Mouse (Mus musculus): ENCODE data around the gene Eef1akmt3. TPM values are rescaled to one million over a fixed set of nuclear protein-coding genes. Genes with fewer than 3 reads are reported as not detected.
A peak's percentile ranks its signal among the peaks of the same experiment; 100 is the strongest.

Gene Eef1akmt3
- polyA plus RNA-seq, 1 experiment from 2014 or later: 0.30 TPM

- Histone ChIP-seq H3K4me1 (ENCODE audit: control insufficient read depth in 2 of 2, insufficient read depth in 2 of 2, low read length in 2 of 2) (peaks cover 6 to 18% of the 10 kb centered on the region in 2 experiments; a peak in 3 of 4 replicates), H3K27me3 (ENCODE audit: control insufficient read depth, insufficient read depth, low read length) (peaks cover 50% of the 10 kb centered on the region), H3K9ac (ENCODE audit: low read length) (no peak overlapping the region), H3K9me3 (ENCODE audit: control insufficient read depth, low read length) (no peaks in the 10 kb centered on the region), H3K4me3 (ENCODE audit: control insufficient read depth in 1 of 2, insufficient read depth in 1 of 2, low read depth in 1 of 2, low read length in 2 of 2) (no peak overlapping the region), H3K4me2 (ENCODE audit: low read length) (no peak overlapping the region; the same call in 1 of the 2 replicates), H3K27ac (replicated peaks in 1 of 2; ENCODE audit: control insufficient read depth in 1 of 2, insufficient read depth in 1 of 2, low read depth in 2 of 2, low read length in 2 of 2) (no peak overlapping the region), H3K36me3 (ENCODE audit: control insufficient read depth, insufficient read depth, low read length) (0 out of 2 replicates have a peak, but pooled peaks cover 2% of the 10 kb centered on the region)
- ATAC-seq (ENCODE audit: insufficient number of reproducible peaks, insufficient read depth, low FRiP score, low read depth): no peak
- 2% methylated on average over 9 of the region's 9 CpGs for WGBS
Observed at GRCm38 (mm10) chr10:127058161-127058560, 16.8 kb upstream of the Eef1akmt3 start.

GRCm38 (mm10) chr10:127056490-127056889, 15.2 kb upstream of the Eef1akmt3 start:
- ATAC-seq (ENCODE audit: insufficient number of reproducible peaks, insufficient read depth, low FRiP score, low read depth): no peak
- H3K27me3 ChIP-seq (ENCODE audit: control insufficient read depth, insufficient read depth, low read length): peaks cover 59% of the 10 kb centered on the region

GRCm38 (mm10) chr10:127055406-127055805, 14.1 kb upstream of the Eef1akmt3 start:
- H3K9me3 ChIP-seq (ENCODE audit: control insufficient read depth, low read length): no peaks in the 10 kb centered on the region
- no peak overlapping the region for H3K9ac ChIP-seq (ENCODE audit: low read length)
- H3K36me3 ChIP-seq (ENCODE audit: control insufficient read depth, insufficient read depth, low read length): 0 out of 2 replicates have a peak, but pooled peaks cover 2% of the 10 kb centered on the region
- no peak for ATAC-seq (ENCODE audit: insufficient number of reproducible peaks, insufficient read depth, low FRiP score, low read depth)
- no peak overlapping the region for H3K27ac ChIP-seq (replicated peaks in 1 of 2; ENCODE audit: control insufficient read depth in 1 of 2, insufficient read depth in 1 of 2, low read depth in 2 of 2, low read length in 2 of 2)
- WGBS: 82% methylated on average over 8 of the region's 8 CpGs
- H3K4me2 ChIP-seq (ENCODE audit: low read length): no peak overlapping the region
- no peak overlapping the region for H3K4me3 ChIP-seq (ENCODE audit: control insufficient read depth in 1 of 2, insufficient read depth in 1 of 2, low read depth in 1 of 2, low read length in 2 of 2)
- H3K4me1 ChIP-seq (ENCODE audit: control insufficient read depth in 2 of 2, insufficient read depth in 2 of 2, low read length in 2 of 2): peaks cover 6 to 17% of the 10 kb centered on the region in 2 experiments; a peak in 2 of 4 replicates
- H3K27me3 ChIP-seq (ENCODE audit: control insufficient read depth, insufficient read depth, low read length): peaks cover 59% of the 10 kb centered on the region

More at GRCm38 (mm10) chr10:127056490-127056889, 15.2 kb upstream of the Eef1akmt3 start:
- no peak overlapping the region for H3K9ac ChIP-seq (ENCODE audit: low read length)
- 77% methylated on average over 20 of the region's 20 CpGs for WGBS
- no peaks in the 10 kb centered on the region for H3K9me3 ChIP-seq (ENCODE audit: control insufficient read depth, low read length)
- no peak overlapping the region for H3K4me3 ChIP-seq (ENCODE audit: control insufficient read depth in 1 of 2, insufficient read depth in 1 of 2, low read depth in 1 of 2, low read length in 2 of 2)
- H3K4me1 ChIP-seq (ENCODE audit: control insufficient read depth in 2 of 2, insufficient read depth in 2 of 2, low read length in 2 of 2): peaks cover 6 to 18% of the 10 kb centered on the region in 2 experiments; a peak in 2 of 4 replicates
- H3K27ac ChIP-seq (replicated peaks in 1 of 2; ENCODE audit: control insufficient read depth in 1 of 2, insufficient read depth in 1 of 2, low read depth in 2 of 2, low read length in 2 of 2): no peak overlapping the region
- H3K4me2 ChIP-seq (ENCODE audit: low read length): no peak overlapping the region
- 0 out of 2 replicates have a peak, but pooled peaks cover 2% of the 10 kb centered on the region for H3K36me3 ChIP-seq (ENCODE audit: control insufficient read depth, insufficient read depth, low read length)

- Histone ChIP-seq H3K36me3 (ENCODE audit: control insufficient read depth, insufficient read depth, low read length) (0 out of 2 replicates have a peak, but pooled peaks cover 2% of the 10 kb centered on the region), H3K4me3 (ENCODE audit: control insufficient read depth in 1 of 2, insufficient read depth in 1 of 2, low read depth in 1 of 2, low read length in 2 of 2) (no peak overlapping the region), H3K4me2 (ENCODE audit: low read length) (no peak overlapping the region), H3K27ac (replicated peaks in 1 of 2; ENCODE audit: control insufficient read depth in 1 of 2, insufficient read depth in 1 of 2, low read depth in 2 of 2, low read length in 2 of 2) (no peak overlapping the region), H3K9me3 (ENCODE audit: control insufficient read depth, low read length) (no peaks in the 10 kb centered on the region), H3K27me3 (ENCODE audit: control insufficient read depth, insufficient read depth, low read length) (peaks cover 64% of the 10 kb centered on the region), H3K9ac (ENCODE audit: low read length) (no peak overlapping the region), H3K4me1 (ENCODE audit: control insufficient read depth in 2 of 2, insufficient read depth in 2 of 2, low read length in 2 of 2) (peaks cover 4 to 13% of the 10 kb centered on the region in 2 experiments; a peak in 2 of 4 replicates)
- WGBS: 47% methylated on average over 4 of the region's 4 CpGs
- ATAC-seq (ENCODE audit: insufficient number of reproducible peaks, insufficient read depth, low FRiP score, low read depth): no peak
Observed at GRCm38 (mm10) chr10:127054646-127055045, 13.3 kb upstream of the Eef1akmt3 start.

GRCm38 (mm10) chr10:127050119-127050474, 8.8 kb upstream of the Eef1akmt3 start:
- H3K27ac ChIP-seq (replicated peaks in 1 of 2; ENCODE audit: control insufficient read depth in 1 of 2, insufficient read depth in 1 of 2, low read depth in 2 of 2, low read length in 2 of 2): no peak overlapping the region
- ATAC-seq (ENCODE audit: insufficient number of reproducible peaks, insufficient read depth, low FRiP score, low read depth): no peak
- no peak overlapping the region for H3K4me2 ChIP-seq (ENCODE audit: low read length)
- H3K36me3 ChIP-seq (ENCODE audit: control insufficient read depth, insufficient read depth, low read length): peaks cover 6% of the 10 kb centered on the region; the same call in 1 of the 2 replicates
- H3K9ac ChIP-seq (ENCODE audit: low read length): no peak overlapping the region
- no peak overlapping the region for H3K4me3 ChIP-seq (ENCODE audit: control insufficient read depth in 1 of 2, insufficient read depth in 1 of 2, low read depth in 1 of 2, low read length in 2 of 2)
- H3K9me3 ChIP-seq (ENCODE audit: control insufficient read depth, low read length): no peaks in the 10 kb centered on the region
- 11% methylated on average over 10 of the region's 10 CpGs for WGBS
- H3K27me3 ChIP-seq (ENCODE audit: control insufficient read depth, insufficient read depth, low read length): peaks cover 66% of the 10 kb centered on the region
- H3K4me1 ChIP-seq (ENCODE audit: control insufficient read depth in 2 of 2, insufficient read depth in 2 of 2, low read length in 2 of 2): peaks cover 6 to 8% of the 10 kb centered on the region in 2 experiments; a peak in 3 of 4 replicates

GRCm38 (mm10) chr10:127049395-127050118, 8.2 kb upstream of the Eef1akmt3 start:
- Histone ChIP-seq H3K4me2 (ENCODE audit: low read length) (peak overlapping the region; percentile 47), H3K9me3 (ENCODE audit: control insufficient read depth, low read length) (no peaks in the 10 kb centered on the region), H3K27me3 (ENCODE audit: control insufficient read depth, insufficient read depth, low read length) (peaks cover 66% of the 10 kb centered on the region), H3K9ac (ENCODE audit: low read length) (no peak overlapping the region), H3K27ac (replicated peaks in 1 of 2; ENCODE audit: control insufficient read depth in 1 of 2, insufficient read depth in 1 of 2, low read depth in 2 of 2, low read length in 2 of 2) (no peak overlapping the region), H3K4me1 (ENCODE audit: control insufficient read depth in 2 of 2, insufficient read depth in 2 of 2, low read length in 2 of 2) (peaks cover 6 to 8% of the 10 kb centered on the region in 2 experiments; a peak in 3 of 4 replicates), H3K4me3 (ENCODE audit: control insufficient read depth in 1 of 2, insufficient read depth in 1 of 2, low read depth in 1 of 2, low read length in 2 of 2) (peak overlapping the region in 1 of 2 experiments; percentile 12; a peak in 2 of 4 replicates), H3K36me3 (ENCODE audit: control insufficient read depth, insufficient read depth, low read length) (peaks cover 10% of the 10 kb centered on the region)
- 2% methylated on average over 29 of the region's 29 CpGs for WGBS
- ATAC-seq (ENCODE audit: insufficient number of reproducible peaks, insufficient read depth, low FRiP score, low read depth): no peak

GRCm38 (mm10) chr10:127048608-127049394, 7.5 kb upstream of the Eef1akmt3 start:
- 6% methylated on average over 35 of the region's 35 CpGs for WGBS
- H3K27ac ChIP-seq (replicated peaks in 1 of 2; ENCODE audit: control insufficient read depth in 1 of 2, insufficient read depth in 1 of 2, low read depth in 2 of 2, low read length in 2 of 2): no peak overlapping the region
- ATAC-seq (ENCODE audit: insufficient number of reproducible peaks, insufficient read depth, low FRiP score, low read depth): no peak
- H3K27me3 ChIP-seq (ENCODE audit: control insufficient read depth, insufficient read depth, low read length): peaks cover 60% of the 10 kb centered on the region
- no peak overlapping the region for H3K9ac ChIP-seq (ENCODE audit: low read length)
- H3K4me3 ChIP-seq (ENCODE audit: control insufficient read depth in 1 of 2, insufficient read depth in 1 of 2, low read depth in 1 of 2, low read length in 2 of 2): peak overlapping the region in 1 of 2 experiments; percentile 12; a peak in 2 of 4 replicates
- H3K36me3 ChIP-seq (ENCODE audit: control insufficient read depth, insufficient read depth, low read length): peaks cover 17% of the 10 kb centered on the region
- no peaks in the 10 kb centered on the region for H3K9me3 ChIP-seq (ENCODE audit: control insufficient read depth, low read length)
- peaks cover 6 to 8% of the 10 kb centered on the region in 2 experiments; a peak in 3 of 4 replicates for H3K4me1 ChIP-seq (ENCODE audit: control insufficient read depth in 2 of 2, insufficient read depth in 2 of 2, low read length in 2 of 2)
- H3K4me2 ChIP-seq (ENCODE audit: low read length): peak overlapping the region; percentile 47

Data from heart, embryonic 14.5 days (tissue).